Mouse (Mus musculus) WW6 (cell line): ENCODE measurements around the gene Coq6.
"Not testable (repeated sequence)": the region's sequence is repeated elsewhere in the genome, so short reads cannot be mapped to it uniquely, and the experiment has no call there.

ENCODE experiments used
- DNase-seq: peaks from one replicate; pipeline ENCODE4 v3.0.0-alpha.2; 2013; ENCODE audit warnings: low read depth, low spot score

Coq6 gene

GRCm38 (mm10) chr12:84361555-84362489 is at the start of gene Coq6, which contains the start of gene Fam161b:
Gene Coq6, plus strand, starts transcription at chr12:84361657.
Gene Fam161b, minus strand, starts transcription at chr12:84361833.
- DNase-seq: peak; percentile 86

GRCm38 (mm10) chr12:84316006-84316405 is 45.5 kb upstream of the Coq6 start:
- DNase-seq: no peak

GRCm38 (mm10) chr12:84316721-84317621 is 44.5 kb upstream of the Coq6 start, which contains the start of gene Zfp410:
Gene Zfp410, plus strand, starts transcription at chr12:84316852.
- DNase-seq: peak; percentile 80

- no peak for DNase-seq
Observed at GRCm38 (mm10) chr12:84327111-84327512, 34.3 kb upstream of the Coq6 start.

GRCm38 (mm10) chr12:84336963-84337625 is 24.4 kb upstream of the Coq6 start:
- no peak for DNase-seq

GRCm38 (mm10) chr12:84347192-84347591 is 14.3 kb upstream of the Coq6 start:
- no peak for DNase-seq

- not testable (repeated sequence) for DNase-seq
Observed at GRCm38 (mm10) chr12:84358699-84359098, 2.8 kb upstream of the Coq6 start.

- DNase-seq: no peak
Observed at GRCm38 (mm10) chr12:84362872-84363271, 1.4 kb downstream of the Coq6 start.

GRCm38 (mm10) chr12:84364291-84364690 is 2.8 kb downstream of the Coq6 start:
- no peak for DNase-seq

- no peak for DNase-seq
Observed at GRCm38 (mm10) chr12:84365137-84365536, 3.7 kb downstream of the Coq6 start.

GRCm38 (mm10) chr12:84366971-84367370 is 5.5 kb downstream of the Coq6 start:
- DNase-seq: no peak

GRCm38 (mm10) chr12:84371647-84372046 is 10.2 kb downstream of the Coq6 start:
- DNase-seq: no peak

- no peak for DNase-seq
Observed at GRCm38 (mm10) chr12:84373831-84374481, 12.5 kb downstream of the Coq6 start.

- no peak for DNase-seq
Observed at GRCm38 (mm10) chr12:84382369-84382768, 20.9 kb downstream of the Coq6 start.

GRCm38 (mm10) chr12:84384644-84385081 is 23.2 kb downstream of the Coq6 start:
- no peak for DNase-seq

- no peak for DNase-seq
Observed at GRCm38 (mm10) chr12:84385408-84385807, 24.0 kb downstream of the Coq6 start.

- DNase-seq: no peak
Observed at GRCm38 (mm10) chr12:84388097-84388496, 26.6 kb downstream of the Coq6 start.

GRCm38 (mm10) chr12:84388774-84389400 is 27.4 kb downstream of the Coq6 start:
- no peak for DNase-seq

GRCm38 (mm10) chr12:84390336-84390735 is 28.9 kb downstream of the Coq6 start:
- DNase-seq: no peak

GRCm38 (mm10) chr12:84392681-84393080 is 31.2 kb downstream of the Coq6 start:
- DNase-seq: no peak
